Mouse (Mus musculus) liver, postnatal 0 days (tissue): ENCODE data around the gene Khdc1b.

Experiments
- CTCF ChIP-seq: sonication (generic); IDR thresholded peaks from 2 replicates; pipeline ENCODE4 v1.5.1; 2016; ENCODE audit warnings: antibody characterized with exemption, low read depth
- EP300 ChIP-seq: IDR thresholded peaks from 2 replicates; pipeline ENCODE4 v1.6.1; 2016; ENCODE audit warnings: antibody characterized with exemption, low read depth, mild to moderate bottlenecking

GRCm38 (mm10) chr1:21419370-21419769 lies 36.0 kb downstream of the Khdc1b start:
- TF ChIP-seq EP300: no peak
- TF ChIP-seq CTCF: peak; percentile 30
